Mouse (Mus musculus): ENCODE results near the gene Abcf2. TPM values are rescaled to one million over a fixed set of nuclear protein-coding genes. Genes with fewer than 3 reads are reported as not detected.

Abcf2 gene
- polyA plus RNA-seq, 1 experiment from 2014 or later = 125 TPM

DNA sequence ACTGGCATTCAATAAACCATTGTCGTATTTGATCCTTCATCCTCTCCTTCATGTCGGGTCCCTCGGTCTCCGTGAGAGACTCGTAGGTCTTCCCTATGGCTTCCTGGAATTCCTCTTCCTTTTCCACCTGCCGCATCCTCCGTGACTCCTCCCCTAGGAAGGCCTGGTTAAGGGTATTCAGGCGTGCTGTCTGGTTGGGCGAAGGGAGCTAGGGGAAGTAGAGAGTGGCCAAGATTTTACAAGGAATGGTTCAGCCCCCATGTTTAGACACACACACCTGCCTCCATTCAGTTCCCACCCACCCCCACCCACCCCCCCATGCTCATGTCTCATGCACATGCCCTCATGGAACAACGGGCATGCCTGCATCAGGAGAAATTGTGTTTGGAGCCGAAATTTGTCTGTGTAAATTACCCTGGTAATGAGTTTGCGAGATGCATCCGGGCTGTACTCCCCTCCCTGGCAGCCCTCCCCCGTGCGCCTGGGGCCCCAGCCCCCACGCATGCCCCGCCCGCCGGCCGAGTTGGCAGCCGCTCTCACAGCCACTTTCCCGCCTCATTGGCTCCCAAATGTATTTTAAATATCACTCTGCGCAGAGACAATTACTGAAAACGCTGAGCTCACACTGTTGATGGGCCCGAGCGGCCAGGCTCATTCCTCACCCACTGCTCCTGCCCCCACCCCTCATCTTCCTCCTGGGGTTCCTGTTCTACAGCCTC, 26.5 kb downstream of the Abcf2 start:
- Histone ChIP-seq H3K9me3 (peaks cover under 1% of the 10 kb centered on the region; the same call in 1 of the 2 replicates), H3K27me3 (ENCODE audit: insufficient read depth, poor library complexity, severe bottlenecking) (peaks cover 34% of the 10 kb centered on the region), H3K4me1 (replicated peaks) (peaks cover 22% of the 10 kb centered on the region), H3K27ac (peak overlapping the region; percentile 66), H3K36me3 (no peaks in the 10 kb centered on the region), H3K4me3 (peak overlapping the region; percentile 27; the same call in 1 of the 2 replicates)
- DNase-seq (ENCODE audit: low spot score) = peak; percentile 32
- 34% methylated on average over 26 of the region's 26 CpGs for WGBS

DNA sequence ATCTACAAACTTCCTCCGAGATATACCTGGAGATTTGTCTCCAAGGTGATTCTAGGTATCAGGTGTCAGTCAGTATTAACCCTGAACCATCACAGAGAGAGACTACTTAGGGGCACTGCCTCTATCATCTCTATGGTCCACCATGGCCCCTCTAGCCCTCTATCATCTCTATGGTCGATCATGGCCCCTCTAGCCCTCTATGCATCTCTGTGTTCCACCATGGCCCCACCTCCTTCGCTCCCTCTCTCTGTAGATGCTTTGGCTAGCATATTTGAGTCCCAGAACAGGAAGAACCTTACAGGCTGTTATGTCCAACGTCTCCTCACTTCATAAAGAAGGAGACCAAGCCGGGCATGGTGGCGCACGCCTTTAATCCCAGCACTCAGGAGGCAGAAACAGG, 34.6 kb downstream of the Abcf2 start:
- no peak overlapping the region for H3K27ac ChIP-seq

DNA sequence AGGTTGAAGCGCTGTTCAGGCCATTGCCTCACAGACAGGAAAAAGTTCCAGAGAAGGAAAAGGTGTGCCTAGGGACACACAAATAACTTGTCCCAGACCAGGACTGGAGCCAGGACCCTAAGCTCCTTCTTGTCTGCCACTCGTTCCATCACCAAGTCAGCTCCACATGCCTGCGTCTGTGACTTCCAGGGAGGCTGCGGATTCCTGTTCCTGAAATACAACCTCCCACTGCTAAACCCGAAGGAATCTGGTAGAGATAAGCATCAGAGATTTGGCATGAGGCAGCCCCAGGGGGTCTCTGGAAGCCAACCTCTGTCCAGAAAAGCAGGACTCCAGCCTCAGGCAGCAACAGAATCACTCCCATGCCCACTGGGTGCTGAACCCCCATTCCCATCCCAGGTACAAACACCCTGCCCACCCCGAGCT, 36.1 kb downstream of the Abcf2 start:
- Histone ChIP-seq H3K9me3 (no peaks in the 10 kb centered on the region), H3K4me3 (no peak overlapping the region)
- WGBS = 41% methylated on average over 6 of the region's 6 CpGs

More for the DNA sequence above, 34.6 kb downstream of the Abcf2 start:
- DNase-seq (ENCODE audit: low spot score) = no peak
- no peaks in the 10 kb centered on the region for H3K9me3 ChIP-seq
- no peaks in the 10 kb centered on the region for H3K36me3 ChIP-seq
- no peak overlapping the region for H3K4me3 ChIP-seq
- peaks cover 27% of the 10 kb centered on the region for H3K4me1 ChIP-seq (replicated peaks)
- peaks cover 18% of the 10 kb centered on the region; the same call in 1 of the 2 replicates for H3K27me3 ChIP-seq (ENCODE audit: insufficient read depth, poor library complexity, severe bottlenecking)
- WGBS = 79% methylated on average over 7 of the region's 7 CpGs

DNA sequence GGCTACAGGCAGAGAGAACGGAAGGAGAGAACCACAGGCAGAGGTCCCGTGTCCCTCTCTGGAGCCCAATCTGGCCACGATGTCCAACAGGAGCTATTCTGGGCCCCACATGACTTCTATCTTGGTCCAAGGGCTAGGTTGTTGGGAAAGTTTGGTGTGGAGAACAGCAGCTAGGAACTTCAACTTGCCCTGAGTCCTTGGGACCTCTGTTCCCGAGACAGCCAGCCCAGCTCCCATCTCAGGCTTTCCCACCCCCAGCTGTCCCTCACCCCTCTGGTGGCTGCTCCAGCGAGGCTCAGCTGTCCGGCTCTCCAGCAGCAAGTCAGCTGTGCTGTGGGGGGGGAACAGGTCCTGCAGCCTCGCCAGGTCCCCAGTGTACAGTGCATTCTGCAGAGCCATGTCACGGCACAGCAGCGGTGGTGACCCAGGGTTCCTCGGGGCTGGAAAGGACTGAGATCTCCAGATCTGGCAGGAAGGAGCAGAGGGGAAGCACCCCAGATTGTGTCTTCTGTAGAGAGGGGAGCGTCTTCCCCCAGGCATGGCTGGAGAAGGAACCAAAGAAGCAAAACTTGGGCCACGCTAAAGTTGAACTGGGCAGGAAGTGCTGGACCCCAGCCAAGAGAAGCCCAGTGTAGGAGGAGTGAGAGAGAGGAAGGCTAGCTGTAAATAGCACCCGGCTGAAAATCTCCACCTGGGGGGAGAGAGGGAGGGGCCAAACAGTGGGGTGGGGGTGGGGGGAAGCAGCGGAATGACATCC, 36.7 kb downstream of the Abcf2 start, which contains the start of gene Asb10:
TSS of gene Asb10 (minus strand) at position 592 of the 757 bp plus-strand sequence.
- H3K36me3 ChIP-seq = no peaks in the 10 kb centered on the region

More for the DNA sequence above, 36.1 kb downstream of the Abcf2 start:
- no peak overlapping the region for H3K27ac ChIP-seq
- H3K4me1 ChIP-seq (replicated peaks) = peaks cover 30% of the 10 kb centered on the region
- H3K27me3 ChIP-seq (ENCODE audit: insufficient read depth, poor library complexity, severe bottlenecking) = peaks cover 25% of the 10 kb centered on the region; the same call in 1 of the 2 replicates
- no peaks in the 10 kb centered on the region for H3K36me3 ChIP-seq
- DNase-seq (ENCODE audit: low spot score) = no peak

DNA sequence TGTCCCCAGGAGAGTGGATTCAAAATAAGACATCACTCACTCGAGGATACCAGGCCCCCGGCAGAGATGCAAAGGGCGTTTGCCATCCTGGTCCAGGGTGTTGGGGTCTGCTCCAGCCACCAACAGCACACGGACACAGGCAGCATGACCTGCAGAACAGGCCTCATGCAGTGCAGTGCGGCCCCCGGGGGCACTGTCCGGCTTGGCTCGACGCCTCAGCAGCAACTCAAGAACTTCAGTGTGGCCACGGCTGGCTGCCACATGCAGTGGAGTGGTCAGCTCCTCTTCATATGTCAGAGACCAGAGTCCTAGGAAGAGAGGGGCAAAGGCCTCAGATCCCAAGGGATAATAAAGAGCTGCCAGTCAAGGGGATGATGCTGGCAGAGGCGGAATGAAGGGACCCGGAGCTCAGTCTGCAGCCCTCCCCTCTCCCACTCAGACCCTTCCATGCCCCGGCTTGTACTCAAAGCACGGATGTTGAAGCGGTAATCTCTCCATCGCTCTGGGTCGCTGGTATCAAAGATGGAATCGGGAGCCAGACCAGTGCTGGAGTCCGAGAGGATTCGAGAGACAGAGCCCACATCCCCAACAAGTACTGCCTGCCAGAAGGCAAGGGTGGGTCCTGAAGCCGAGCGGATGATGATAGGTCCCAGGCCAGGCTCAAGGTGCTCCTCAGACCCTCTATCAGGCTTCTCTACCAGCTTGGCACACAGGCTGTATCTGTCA, 37.5 kb downstream of the Abcf2 start:
- 82% methylated on average over 22 of the region's 22 CpGs for WGBS
- Histone ChIP-seq H3K4me3 (no peak overlapping the region), H3K27me3 (ENCODE audit: insufficient read depth, poor library complexity, severe bottlenecking) (peaks cover 25% of the 10 kb centered on the region; the same call in 1 of the 2 replicates), H3K27ac (0 out of 2 replicates have a peak overlapping the region, but pooled peaks have one; percentile 36), H3K4me1 (replicated peaks) (peaks cover 30% of the 10 kb centered on the region), H3K9me3 (no peaks in the 10 kb centered on the region), H3K36me3 (no peaks in the 10 kb centered on the region)
- no peak for DNase-seq (ENCODE audit: low spot score)

More for the DNA sequence above, 36.7 kb downstream of the Abcf2 start, which contains the start of gene Asb10:
- DNase-seq (ENCODE audit: low spot score) = peak; percentile 13
- Histone ChIP-seq H3K27ac (peak within 1 kb of the TSS; percentile 36; the same call in 1 of the 2 replicates), H3K27me3 (ENCODE audit: insufficient read depth, poor library complexity, severe bottlenecking) (peaks cover 25% of the 10 kb centered on the region; the same call in 1 of the 2 replicates), H3K9me3 (no peaks in the 10 kb centered on the region), H3K4me3 (no peak within 1 kb of the TSS), H3K4me1 (replicated peaks) (peaks cover 30% of the 10 kb centered on the region)
- WGBS = 46% methylated on average over 14 of the region's 14 CpGs

DNA sequence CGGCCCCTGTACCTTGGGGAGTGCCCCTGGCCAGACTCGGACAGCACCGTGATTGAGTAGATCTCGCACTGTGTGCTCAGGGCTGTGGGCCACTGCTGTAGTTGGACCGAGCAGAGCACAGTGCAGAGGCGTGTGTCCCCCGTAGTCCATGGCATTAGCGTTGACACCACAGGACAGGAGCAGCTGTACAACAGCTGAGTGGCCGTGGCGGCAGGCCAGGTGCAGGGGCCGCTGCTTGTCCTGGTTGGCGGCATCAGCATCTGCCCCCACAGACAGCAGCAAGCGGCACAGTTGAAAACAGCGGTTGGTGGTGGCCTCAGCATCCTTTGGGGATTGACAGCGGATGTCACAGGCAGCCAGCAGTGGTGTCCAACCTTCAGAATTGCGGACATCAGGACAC, 39.6 kb downstream of the Abcf2 start:
- DNase-seq (ENCODE audit: low spot score) = no peak
- no peak overlapping the region for H3K27ac ChIP-seq
- no peaks in the 10 kb centered on the region for H3K36me3 ChIP-seq
- no peak overlapping the region for H3K4me3 ChIP-seq
- peaks cover 35% of the 10 kb centered on the region for H3K4me1 ChIP-seq (replicated peaks)
- H3K27me3 ChIP-seq (ENCODE audit: insufficient read depth, poor library complexity, severe bottlenecking) = peaks cover 36% of the 10 kb centered on the region
- H3K9me3 ChIP-seq = no peaks in the 10 kb centered on the region
- 69% methylated on average over 16 of the region's 16 CpGs for WGBS

DNA sequence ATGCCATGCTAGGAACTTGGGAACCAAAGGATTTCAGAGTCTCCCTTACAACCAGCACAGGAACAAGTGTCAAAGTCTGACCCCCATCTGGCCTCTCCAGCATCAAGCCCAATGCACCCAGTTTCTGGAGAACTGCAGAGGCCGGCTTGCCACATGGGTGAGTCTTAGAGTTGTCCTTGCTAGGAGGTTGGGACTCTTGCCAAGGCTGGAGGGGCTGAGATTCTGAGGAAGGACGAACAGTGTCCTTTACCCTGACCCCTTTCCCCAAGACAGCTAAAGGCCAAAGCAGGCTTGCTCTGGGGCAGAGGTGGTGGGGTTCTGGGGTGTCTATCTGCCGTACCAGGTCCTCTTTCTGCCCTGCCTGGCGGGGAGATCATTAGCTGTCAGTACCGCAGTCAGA, 40.8 kb downstream of the Abcf2 start:
- Histone ChIP-seq H3K9me3 (no peaks in the 10 kb centered on the region), H3K27ac (no peak overlapping the region), H3K27me3 (ENCODE audit: insufficient read depth, poor library complexity, severe bottlenecking) (peaks cover 47% of the 10 kb centered on the region), H3K4me1 (replicated peaks) (peaks cover 35% of the 10 kb centered on the region), H3K4me3 (no peak overlapping the region), H3K36me3 (no peaks in the 10 kb centered on the region)
- 84% methylated on average over 5 of the region's 5 CpGs for WGBS
- DNase-seq (ENCODE audit: low spot score) = no peak

DNA sequence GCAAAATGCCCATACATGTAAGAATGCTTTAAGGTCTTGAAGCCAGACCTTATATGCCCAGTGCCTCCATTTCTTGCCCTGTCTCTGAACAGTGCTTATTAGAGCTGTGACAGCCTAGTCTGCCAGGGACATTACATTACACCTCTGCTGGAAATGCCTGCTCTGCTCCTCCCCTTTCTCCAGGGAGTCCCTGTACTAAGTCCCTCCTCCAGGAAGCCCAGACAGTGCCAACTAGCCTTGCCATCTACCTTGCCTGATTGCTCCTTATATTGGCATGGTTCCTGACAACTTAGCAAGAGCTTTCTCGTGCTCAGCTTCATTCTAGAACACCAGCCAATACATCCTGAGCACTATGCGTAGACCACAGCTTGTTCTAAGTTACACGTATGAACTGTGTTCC, 41.5 kb downstream of the Abcf2 start:
- H3K36me3 ChIP-seq = no peaks in the 10 kb centered on the region
- DNase-seq (ENCODE audit: low spot score) = no peak
- H3K27ac ChIP-seq = no peak overlapping the region
- H3K27me3 ChIP-seq (ENCODE audit: insufficient read depth, poor library complexity, severe bottlenecking) = peaks cover 55% of the 10 kb centered on the region
- peaks cover 27% of the 10 kb centered on the region for H3K4me1 ChIP-seq (replicated peaks)
- no peak overlapping the region for H3K4me3 ChIP-seq
- no peaks in the 10 kb centered on the region for H3K9me3 ChIP-seq
- WGBS = 87% methylated on average over 3 of the region's 3 CpGs

DNA sequence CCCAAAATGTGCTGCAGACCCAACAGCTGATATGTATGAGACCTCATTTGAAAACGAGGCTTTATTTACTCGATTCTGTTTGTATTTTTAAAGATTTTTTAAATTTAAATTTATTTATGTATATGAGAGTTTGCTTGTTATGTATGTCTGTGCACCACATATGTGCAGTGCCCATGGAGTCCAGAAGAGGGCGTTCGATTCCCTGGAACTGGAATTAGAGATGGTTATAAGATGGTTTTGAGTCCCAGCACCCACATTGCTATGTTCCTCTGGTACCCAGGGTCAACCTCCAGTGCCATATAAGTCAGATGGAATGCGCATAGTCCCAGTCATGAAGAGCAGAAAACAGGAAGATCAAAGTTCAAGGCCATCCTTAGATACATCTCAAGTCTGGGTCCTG, 43.0 kb downstream of the Abcf2 start:
- no peak for DNase-seq (ENCODE audit: low spot score)
- 50% methylated on average over 5 of the region's 5 CpGs for WGBS
- Histone ChIP-seq H3K4me1 (replicated peaks) (peaks cover 15% of the 10 kb centered on the region), H3K9me3 (no peaks in the 10 kb centered on the region), H3K27ac (no peak overlapping the region), H3K36me3 (no peaks in the 10 kb centered on the region), H3K27me3 (ENCODE audit: insufficient read depth, poor library complexity, severe bottlenecking) (peaks cover 57% of the 10 kb centered on the region), H3K4me3 (no peak overlapping the region)

DNA sequence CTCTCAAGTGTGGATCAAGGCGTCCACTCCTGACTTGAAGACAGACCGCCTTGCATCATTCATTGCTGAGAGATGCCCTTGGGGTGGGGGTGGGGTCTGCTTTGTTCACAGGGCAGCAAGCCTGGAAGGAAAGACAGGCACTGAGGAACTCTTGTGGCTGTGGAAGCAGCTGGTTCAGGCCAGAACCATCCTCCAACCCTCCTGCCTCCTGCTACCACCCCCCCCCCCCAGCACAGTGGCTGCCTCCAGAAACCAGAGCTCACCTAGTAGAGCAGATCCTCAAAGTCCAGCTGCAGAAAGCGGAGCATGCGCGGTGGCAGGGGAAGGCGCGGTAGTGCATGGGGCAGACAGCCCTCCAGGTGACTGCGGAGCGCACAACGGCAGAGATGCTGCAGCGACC, 43.9 kb downstream of the Abcf2 start:
- Histone ChIP-seq H3K9me3 (no peaks in the 10 kb centered on the region), H3K27me3 (ENCODE audit: insufficient read depth, poor library complexity, severe bottlenecking) (peaks cover 66% of the 10 kb centered on the region), H3K4me1 (replicated peaks) (peaks cover 18% of the 10 kb centered on the region), H3K36me3 (no peaks in the 10 kb centered on the region), H3K27ac (no peak overlapping the region), H3K4me3 (no peak overlapping the region)
- no peak for DNase-seq (ENCODE audit: low spot score)
- WGBS = 48% methylated on average over 11 of the region's 11 CpGs

DNA sequence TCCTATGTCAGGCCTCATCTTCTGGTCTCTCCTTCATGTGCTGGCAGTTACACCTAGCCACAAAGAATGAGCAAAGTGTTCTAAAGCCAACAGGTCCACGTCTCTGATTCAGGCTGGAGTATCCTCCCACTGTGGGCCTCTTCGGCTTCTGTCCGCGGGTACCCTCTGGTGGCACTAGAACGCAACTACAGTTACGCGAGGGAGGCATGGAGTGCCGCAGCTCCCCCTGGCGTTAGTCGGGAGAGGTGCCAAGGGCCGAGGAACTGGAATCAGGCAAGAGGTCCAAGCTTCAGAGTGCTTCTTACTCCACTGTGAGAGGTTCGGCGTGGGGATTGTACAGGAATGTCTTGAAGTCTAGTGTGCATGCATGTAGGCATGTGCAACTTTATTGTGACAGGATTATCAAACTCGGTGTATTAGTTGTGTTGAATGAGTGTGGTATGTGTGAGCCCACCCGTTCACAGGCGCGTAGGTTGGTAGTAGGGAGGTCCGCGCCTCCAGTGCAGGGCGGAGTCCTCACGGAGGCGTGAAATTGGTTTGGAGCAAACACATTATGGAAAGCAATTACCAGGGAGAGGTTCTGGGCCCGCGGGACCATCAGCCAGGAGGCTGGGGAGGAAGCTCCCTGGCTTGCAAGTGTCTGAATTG, 47.1 kb downstream of the Abcf2 start:
- H3K27ac ChIP-seq = no peak overlapping the region
- peaks cover 85% of the 10 kb centered on the region for H3K27me3 ChIP-seq (ENCODE audit: insufficient read depth, poor library complexity, severe bottlenecking)
- no peaks in the 10 kb centered on the region for H3K36me3 ChIP-seq
- 23% methylated on average over 24 of the region's 24 CpGs for WGBS
- peaks cover 39% of the 10 kb centered on the region for H3K4me1 ChIP-seq (replicated peaks)
- H3K9me3 ChIP-seq = no peaks in the 10 kb centered on the region
- no peak overlapping the region for H3K4me3 ChIP-seq
- peak; percentile 91 for DNase-seq (ENCODE audit: low spot score)

DNA sequence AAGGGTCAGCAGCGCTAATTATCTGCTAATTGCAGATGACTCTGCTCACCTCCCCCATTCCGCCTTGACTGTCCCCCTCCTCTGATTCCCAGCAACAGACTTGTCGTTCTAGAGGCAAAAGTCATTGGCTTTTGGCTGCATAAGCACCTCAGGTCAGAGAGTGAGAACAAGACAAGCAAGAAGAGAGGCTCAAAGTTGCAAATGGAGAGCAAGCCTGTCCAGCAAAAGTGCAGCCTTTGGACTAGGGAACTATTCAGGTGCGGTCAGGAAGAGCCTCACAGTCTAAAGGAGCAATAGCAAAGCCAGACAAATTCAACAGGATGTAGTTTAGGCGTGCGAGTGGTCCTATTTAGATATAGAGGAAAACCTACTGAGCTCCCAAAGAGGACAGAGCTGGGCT, 49.5 kb downstream of the Abcf2 start:
- 17% methylated on average over 6 of the region's 6 CpGs for WGBS
- Histone ChIP-seq H3K36me3 (no peaks in the 10 kb centered on the region), H3K4me1 (replicated peaks) (peaks cover 58% of the 10 kb centered on the region), H3K9me3 (no peaks in the 10 kb centered on the region), H3K27me3 (ENCODE audit: insufficient read depth, poor library complexity, severe bottlenecking) (peaks cover 100% of the 10 kb centered on the region), H3K4me3 (peak overlapping the region; percentile 60), H3K27ac (no peak overlapping the region)
- DNase-seq (ENCODE audit: low spot score) = no peak

Measured in hindbrain, embryonic 10.5 days (tissue).